Mouse (Mus musculus) liver (tissue): Measurements from ENCODE around the gene Ypel3.
"Not testable (repeated sequence)": the region's sequence is repeated elsewhere in the genome, so short reads cannot be mapped to it uniquely, and the experiment has no call there.

Source experiments
- DNase-seq: peaks from one replicate; pipeline ENCODE4 v3.0.0-alpha.2; 2020; ENCODE audit warnings: mixed read lengths

The Ypel3 gene

DNA sequence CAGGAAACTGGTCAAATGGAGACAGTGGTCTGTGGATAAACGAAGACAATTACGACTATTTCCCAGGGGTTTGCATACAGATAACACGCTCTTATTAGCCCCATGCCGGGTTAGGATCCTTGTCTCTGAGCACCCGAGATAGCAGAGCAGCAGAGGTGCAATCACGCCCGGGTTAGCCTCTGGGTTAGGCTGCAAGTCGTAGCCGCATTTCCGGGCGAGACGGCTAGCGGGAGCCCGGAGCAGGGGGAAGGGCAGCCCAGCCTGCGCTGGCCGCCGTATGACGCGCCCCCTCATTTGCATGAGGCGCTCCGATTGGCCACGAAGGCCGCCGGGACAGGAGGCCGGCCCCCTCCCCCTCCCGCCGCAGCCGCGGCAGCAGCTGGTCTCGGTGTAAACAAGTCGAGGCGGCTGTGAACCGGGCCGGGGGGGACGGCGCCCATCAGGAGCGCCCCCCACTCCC, at the start of gene Ypel3:
TSS of gene Ypel3 (plus strand) at position 358 of the 460 bp plus-strand sequence.
- DNase-seq: peak; percentile 97

DNA sequence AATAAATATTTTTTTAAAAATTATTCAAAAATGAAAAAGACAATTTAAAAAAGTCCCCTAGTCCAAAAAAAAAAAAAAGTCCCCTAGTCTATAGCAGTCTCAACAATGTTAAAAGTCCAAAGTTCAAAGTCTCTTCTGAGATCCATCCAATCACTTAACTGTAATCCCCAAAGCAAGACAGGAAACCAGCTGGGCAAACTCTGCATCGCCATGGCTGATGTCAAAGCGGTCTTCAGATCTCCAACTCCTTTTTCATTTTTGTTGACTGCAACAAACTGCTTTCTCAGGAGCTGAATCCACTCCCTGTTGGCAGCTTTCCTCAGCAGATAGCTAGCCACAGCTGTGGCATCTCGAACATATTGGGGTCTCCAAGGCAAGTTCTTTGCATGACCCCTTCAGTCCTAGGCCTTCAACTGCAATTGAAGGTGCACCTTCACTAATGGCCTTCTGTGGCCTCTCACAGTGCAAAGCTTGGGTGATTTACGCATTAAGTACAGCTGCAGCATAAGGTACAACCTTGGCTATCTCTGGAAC, 46.4 kb upstream of the Ypel3 start:
- not testable (repeated sequence) for DNase-seq

GRCm38 (mm10) chr7:126736122-126736521, 40.6 kb upstream of the Ypel3 start:
- no peak for DNase-seq

- no peak for DNase-seq
Measured at GRCm38 (mm10) chr7:126739551-126739950, 37.2 kb upstream of the Ypel3 start.

DNA sequence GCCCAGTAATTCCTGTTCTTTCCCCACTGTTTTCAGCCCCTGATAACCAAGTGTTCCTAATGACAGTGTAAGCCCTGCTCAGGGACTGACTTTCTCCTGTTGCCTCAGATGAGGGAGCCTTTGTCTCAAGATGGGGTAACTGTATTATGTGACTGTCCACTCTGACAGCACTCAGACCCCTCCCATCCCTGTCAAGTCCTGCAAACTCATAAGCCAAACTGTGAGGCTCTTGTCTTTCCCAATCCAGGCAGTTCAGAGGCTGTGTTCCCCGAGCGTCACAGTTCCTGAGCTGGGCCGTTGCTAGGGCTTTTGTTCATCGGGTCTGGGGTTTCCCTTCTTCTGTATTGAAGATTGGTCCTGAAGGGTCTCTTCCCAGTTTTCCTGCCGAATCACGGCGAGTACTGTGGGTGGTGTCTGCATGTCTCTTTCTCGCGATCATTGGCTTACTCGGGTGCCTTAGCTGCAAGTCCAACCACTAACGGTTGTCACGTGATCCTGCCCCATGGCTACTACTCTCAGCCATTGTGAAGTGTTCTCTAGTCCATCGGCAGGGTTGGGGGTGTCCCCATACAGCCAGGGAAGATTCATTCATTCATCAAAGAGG, 36.5 kb upstream of the Ypel3 start:
- DNase-seq: no peak

DNA sequence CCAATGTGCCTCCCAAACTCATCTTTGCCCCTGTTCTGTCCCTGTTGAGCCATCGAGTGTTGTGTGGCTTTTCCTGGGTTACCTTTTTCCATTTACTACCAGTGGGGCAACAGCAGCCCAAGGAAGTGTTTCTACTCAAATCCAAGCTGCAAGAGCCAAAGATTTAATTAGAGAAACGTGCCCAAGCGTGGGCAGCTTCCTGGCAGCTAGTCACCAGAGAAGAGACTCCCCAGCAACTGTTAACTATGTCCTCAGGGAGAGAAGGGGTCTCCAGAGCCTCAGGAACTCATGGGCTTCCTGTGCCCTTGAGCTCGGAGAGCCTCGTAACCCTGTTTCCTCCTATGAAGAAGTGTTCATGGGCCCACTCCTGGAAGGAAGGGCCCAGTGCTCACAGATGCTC, 35.8 kb upstream of the Ypel3 start:
- DNase-seq: no peak

- DNase-seq: no peak
Measured at GRCm38 (mm10) chr7:126741452-126741851, 35.3 kb upstream of the Ypel3 start.

GRCm38 (mm10) chr7:126741964-126742482, 34.7 kb upstream of the Ypel3 start:
- no peak for DNase-seq

DNA sequence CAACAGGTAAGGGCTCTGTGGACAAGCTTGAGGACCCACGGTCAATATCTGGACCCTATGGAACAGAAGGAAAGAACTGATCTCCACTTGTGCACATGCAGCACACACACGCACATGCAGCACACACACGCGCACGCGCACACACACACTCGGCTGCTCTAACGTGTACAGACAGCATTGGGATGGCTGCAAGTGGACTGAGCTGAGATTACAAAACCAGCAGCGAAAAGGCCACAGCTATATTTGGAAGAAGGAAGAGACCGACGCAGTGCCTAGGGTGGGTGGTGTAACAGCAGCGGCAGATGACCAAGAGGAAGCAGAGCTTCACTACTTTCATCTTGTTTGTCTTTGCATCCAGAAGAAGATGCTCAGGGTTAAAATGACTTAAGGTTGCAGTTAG, 30.7 kb upstream of the Ypel3 start:
- DNase-seq: peak; percentile 34

DNA sequence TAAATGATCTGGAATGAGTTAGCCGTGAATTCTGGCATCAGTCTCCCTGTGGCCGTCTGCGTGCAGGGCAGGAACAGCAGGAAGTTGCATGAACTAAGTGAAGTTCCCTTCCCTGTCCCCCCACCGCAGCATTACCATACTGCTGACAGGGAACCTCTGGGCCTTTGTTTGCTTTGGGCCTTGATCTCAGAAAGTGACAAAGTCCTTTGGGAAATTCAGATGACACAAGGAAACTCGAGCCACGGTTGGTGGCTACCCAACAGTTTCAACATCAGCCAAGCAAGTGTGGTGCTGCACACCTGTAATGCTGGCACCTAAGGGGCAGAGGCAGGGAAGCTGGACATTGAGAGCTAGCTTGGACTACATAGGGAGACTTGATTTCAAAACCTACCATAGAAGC, 30.0 kb upstream of the Ypel3 start:
- peak; percentile 50 for DNase-seq

- DNase-seq: no peak
Measured at GRCm38 (mm10) chr7:126748824-126749223, 27.9 kb upstream of the Ypel3 start.

- no peak for DNase-seq
Measured at GRCm38 (mm10) chr7:126749582-126750343, 27.0 kb upstream of the Ypel3 start.

GRCm38 (mm10) chr7:126754866-126755265, 21.9 kb upstream of the Ypel3 start:
- DNase-seq: peak; percentile 82

- no peak for DNase-seq
Measured at GRCm38 (mm10) chr7:126758539-126758938, 18.2 kb upstream of the Ypel3 start.

DNA sequence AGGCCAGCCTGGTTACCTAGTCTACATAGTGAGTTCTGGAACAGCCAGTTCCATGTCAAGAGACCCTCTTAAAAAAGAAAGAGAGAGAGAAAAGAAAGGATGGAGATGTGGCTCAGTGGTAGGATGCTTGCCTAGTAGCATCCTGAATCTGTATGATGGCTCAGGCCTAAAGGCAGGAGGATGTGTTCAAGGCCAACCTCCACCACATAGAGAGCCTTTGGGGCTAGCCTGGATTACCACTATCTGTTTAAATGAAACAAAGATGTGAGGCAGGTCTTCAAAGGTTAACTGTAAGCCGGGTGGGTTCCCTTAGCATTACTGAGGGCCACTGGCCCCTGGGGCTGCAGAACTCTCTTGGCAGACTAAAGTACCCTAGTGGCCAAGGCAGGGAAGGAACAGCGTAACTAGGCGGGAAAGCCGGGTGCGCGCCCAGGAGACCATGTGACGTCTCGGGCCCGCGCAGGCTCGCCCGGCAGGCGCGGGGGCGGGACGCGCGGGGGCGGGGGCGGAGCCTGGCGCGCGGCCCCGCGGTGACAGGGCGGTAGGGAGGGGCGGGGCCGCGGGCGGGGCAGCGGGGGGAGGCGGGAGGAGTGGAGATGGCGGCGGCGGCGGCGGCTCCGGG, 17.6 kb upstream of the Ypel3 start, which contains the start of gene Mapk3:
TSS of gene Mapk3 (plus strand) at position 552 of the 622 bp plus-strand sequence.
- peak; percentile 94 for DNase-seq

- no peak for DNase-seq
Measured at GRCm38 (mm10) chr7:126759672-126760390, 16.9 kb upstream of the Ypel3 start.

- no peak for DNase-seq
Measured at GRCm38 (mm10) chr7:126760391-126760802, 16.4 kb upstream of the Ypel3 start.

DNA sequence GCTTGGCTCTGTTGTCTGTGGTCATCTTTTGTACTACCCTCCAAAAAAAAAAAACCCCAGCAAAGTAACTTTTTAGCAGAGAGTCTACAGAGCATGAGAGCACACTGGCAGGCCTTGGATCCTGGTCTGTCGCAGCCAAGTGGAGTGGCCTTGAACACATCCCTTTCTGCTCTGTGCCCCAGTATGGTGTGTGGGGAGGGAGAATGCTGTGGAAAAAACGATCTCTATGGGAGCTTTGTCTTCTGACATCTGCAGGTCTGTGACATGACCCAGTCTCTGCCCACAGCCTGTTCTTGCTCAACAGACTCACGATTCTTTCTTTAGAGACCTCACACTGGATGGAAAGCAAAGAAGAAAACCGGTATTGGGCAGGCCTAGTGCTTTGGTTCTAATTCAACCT, 15.8 kb upstream of the Ypel3 start:
- DNase-seq: no peak

GRCm38 (mm10) chr7:126761529-126762067, 15.2 kb upstream of the Ypel3 start:
- DNase-seq: no peak

DNA sequence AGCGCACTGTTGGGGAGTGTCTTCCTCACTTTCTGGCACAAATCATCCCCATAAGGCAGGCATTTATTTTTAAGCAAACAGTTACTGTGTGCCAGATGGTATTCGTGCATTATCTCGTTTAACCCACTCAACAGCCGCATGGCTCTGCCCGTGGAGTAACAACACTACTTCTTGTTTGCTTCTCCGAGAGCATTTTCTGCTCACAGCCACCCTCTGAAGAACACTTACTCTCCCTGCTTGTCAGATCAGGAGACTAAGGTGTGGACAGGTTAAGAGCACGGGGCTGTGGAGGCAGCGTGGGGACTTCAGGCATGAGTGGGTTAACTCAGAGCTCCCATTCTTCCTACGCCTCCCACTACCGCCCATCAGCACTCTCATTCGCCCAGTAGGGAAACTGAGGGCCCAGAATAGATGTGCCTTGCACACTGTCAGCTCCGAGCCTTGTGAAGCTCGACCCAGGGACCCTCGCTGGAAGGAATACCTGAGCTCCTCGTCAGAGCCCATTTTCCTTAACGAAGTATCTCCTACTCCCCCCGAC, 14.2 kb upstream of the Ypel3 start:
- no peak for DNase-seq

DNA sequence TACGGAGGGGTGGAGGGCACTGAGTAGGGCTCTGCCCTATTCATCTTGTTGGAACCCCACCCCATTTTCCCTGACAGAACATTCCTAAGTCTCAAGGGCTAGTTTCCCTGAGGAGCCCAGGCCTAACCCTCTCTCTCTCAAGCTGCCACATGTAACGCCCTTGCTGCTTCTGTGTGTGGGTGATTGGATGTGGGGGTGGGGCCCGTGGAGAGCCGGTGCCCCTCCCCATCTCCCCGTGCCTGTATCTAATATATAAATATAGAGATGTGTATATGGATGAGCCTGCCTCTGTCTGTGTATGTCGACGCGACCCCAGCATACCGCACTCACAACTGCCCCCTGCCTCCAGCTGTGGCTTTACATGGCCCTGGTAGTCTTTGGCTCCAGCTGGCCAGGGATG, 11.2 kb upstream of the Ypel3 start:
- DNase-seq: no peak

DNA sequence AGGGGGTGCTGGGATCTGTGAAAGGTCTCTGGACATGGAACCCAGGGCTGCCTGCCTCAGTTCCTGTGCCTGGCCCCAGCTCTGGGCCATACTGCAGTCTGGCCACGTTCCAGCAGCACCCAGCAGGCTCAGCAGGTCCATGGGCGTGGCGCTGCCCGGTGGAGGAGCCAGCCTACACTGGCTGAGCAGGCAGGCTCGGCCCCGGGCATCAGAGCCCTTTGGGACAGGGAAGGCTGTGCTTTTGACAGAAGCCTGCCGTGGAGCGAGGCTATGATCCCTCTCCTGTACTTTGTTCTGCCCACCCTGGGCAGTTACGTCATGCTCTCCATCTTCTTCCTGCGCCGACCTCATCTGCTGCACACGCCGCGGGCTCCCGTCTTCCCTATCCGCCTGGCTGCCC, 10.6 kb upstream of the Ypel3 start, which contains the start of gene Gdpd3:
TSS of gene Gdpd3 (plus strand) at position 134 of the 400 bp plus-strand sequence.
- no peak for DNase-seq
